Mouse (Mus musculus): ENCODE results near the gene Mpp2. TPM values are rescaled to one million over a fixed set of nuclear protein-coding genes. Genes with fewer than 3 reads are reported as not detected.

Mpp2 gene
- polyA plus RNA-seq, 1 experiment = 1.2 TPM

DNA sequence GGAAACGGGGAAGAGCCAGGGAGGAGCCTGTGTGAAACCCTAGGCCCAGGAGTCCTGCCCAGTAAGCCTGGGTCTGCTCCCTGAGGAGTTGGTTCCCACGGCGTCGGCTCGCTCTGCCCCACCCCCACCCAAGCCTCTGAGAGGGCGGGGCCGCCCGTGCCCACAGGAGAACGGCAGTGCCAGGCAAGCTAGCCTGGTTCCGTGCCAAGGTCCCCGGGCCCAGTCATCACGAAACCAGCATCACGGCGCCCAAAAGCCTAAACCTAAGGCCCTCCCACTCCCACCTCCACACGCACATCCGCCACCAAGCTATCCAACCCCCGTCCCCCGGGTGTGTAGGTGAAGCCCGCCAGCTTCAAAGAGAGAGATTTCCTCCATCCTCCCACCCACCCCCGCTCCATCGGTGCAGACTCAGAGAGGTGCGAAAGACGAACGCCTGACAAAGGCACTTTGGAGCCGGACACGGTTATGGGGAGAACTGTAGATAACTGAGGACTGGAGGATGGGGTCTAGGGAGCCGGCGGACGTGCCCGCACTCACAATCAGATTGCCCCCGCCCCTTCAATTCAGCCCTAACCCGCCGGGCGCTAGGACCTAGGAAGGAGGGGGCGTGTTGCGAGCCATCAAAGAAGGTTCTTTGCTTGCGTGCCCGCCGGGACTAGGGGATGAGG lies 1.1 kb downstream of the Mpp2 start:
- H3K4me3 ChIP-seq (ENCODE audit: control insufficient read depth, low read depth, low read length) = peak overlapping the region; percentile 68
- H3K4me1 ChIP-seq (ENCODE audit: control insufficient read depth, insufficient read depth, low read length) = peaks cover 28% of the 10 kb centered on the region
- TF ChIP-seq POLR2A (IDR thresholded peaks at IDR 0.05; ENCODE audit: control insufficient read depth, low read depth, low read length) (no peak), CTCF (IDR thresholded peaks at IDR 0.05; ENCODE audit: control insufficient read depth, insufficient read depth, insufficient replicate concordance, low read depth, low read length) (no peak)
- H3K27ac ChIP-seq (ENCODE audit: control insufficient read depth, insufficient read depth, low read depth, low read length) = no peak overlapping the region
- H3K36me3 ChIP-seq (ENCODE audit: control insufficient read depth, insufficient read depth, low read length) = no peaks in the 10 kb centered on the region
- peaks cover 9% of the 10 kb centered on the region for H3K27me3 ChIP-seq (ENCODE audit: control insufficient read depth, insufficient read depth, low read length)

DNA sequence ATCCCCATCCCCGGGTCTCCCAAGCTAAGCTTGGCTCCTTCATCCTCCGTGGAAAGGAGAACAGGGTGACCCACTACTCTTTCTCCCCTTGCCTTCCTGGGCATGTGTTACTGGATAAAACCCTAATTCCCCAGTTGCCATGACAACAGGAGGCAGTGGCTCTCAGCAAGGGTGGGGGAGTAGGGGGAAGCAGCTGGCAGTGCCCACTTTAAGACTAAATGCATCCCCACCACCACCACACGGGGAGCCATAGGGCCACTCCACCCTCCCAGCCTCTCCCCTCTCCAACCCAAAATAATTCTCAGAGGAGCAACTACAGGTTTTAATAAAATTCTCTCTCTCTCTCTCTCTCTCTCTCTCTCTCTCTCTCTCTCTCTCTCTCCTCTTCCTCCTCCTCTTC lies 2.0 kb downstream of the Mpp2 start:
- Histone ChIP-seq H3K4me1 (ENCODE audit: control insufficient read depth, insufficient read depth, low read length) (peaks cover 32% of the 10 kb centered on the region), H3K27me3 (ENCODE audit: control insufficient read depth, insufficient read depth, low read length) (peaks cover 9% of the 10 kb centered on the region), H3K27ac (ENCODE audit: control insufficient read depth, insufficient read depth, low read depth, low read length) (no peak overlapping the region), H3K36me3 (ENCODE audit: control insufficient read depth, insufficient read depth, low read length) (no peaks in the 10 kb centered on the region), H3K4me3 (ENCODE audit: control insufficient read depth, low read depth, low read length) (no peak overlapping the region)
- TF ChIP-seq POLR2A (IDR thresholded peaks at IDR 0.05; ENCODE audit: control insufficient read depth, low read depth, low read length) = no peak
- TF ChIP-seq CTCF (IDR thresholded peaks at IDR 0.05; ENCODE audit: control insufficient read depth, insufficient read depth, insufficient replicate concordance, low read depth, low read length) = no peak

DNA sequence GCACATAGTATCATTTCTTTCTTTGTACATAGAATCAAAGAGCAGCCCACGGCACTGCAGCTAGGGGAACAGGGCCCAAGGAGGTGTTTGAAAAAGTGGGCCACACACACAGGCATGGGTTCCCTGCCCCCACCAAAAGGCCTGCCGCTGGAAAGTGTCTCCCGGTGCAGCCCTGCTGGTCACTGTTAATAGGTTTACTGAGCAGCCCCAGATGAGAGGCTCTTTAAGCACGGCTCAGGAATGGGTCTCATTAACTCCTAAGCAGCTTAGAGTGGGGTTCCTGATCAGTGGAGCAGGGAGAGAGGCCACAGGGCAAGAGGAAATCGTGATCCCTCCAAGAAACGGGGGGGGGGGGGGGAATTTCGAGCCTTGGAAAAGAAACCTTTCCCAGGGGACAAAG lies 4.2 kb downstream of the Mpp2 start:
- Histone ChIP-seq H3K27ac (ENCODE audit: control insufficient read depth, insufficient read depth, low read depth, low read length) (no peak overlapping the region), H3K4me3 (ENCODE audit: control insufficient read depth, low read depth, low read length) (no peak overlapping the region), H3K36me3 (ENCODE audit: control insufficient read depth, insufficient read depth, low read length) (no peaks in the 10 kb centered on the region), H3K27me3 (ENCODE audit: control insufficient read depth, insufficient read depth, low read length) (peaks cover 8% of the 10 kb centered on the region), H3K4me1 (ENCODE audit: control insufficient read depth, insufficient read depth, low read length) (peaks cover 32% of the 10 kb centered on the region)
- no peak for TF ChIP-seq CTCF (IDR thresholded peaks at IDR 0.05; ENCODE audit: control insufficient read depth, insufficient read depth, insufficient replicate concordance, low read depth, low read length)
- no peak for TF ChIP-seq POLR2A (IDR thresholded peaks at IDR 0.05; ENCODE audit: control insufficient read depth, low read depth, low read length)

DNA sequence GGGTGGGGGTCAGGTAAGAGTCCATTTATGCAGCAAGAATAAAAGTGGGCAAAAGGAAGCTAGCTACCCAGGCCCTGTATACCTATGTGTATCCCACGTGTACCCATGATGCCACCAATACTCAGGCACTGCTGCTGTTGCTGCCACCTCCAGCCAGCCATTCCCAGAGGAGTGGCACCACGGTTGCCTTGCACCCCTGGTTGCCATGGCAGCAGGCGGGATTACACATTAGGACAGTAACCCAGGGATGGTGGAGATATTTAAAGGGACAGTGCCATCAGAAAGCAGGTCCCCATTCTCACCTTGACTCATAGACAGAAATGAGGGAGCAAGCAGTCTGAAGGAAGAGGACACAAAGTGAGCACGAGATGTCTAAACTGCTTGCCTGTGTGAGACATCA lies 5.1 kb downstream of the Mpp2 start:
- TF ChIP-seq POLR2A (IDR thresholded peaks at IDR 0.05; ENCODE audit: control insufficient read depth, low read depth, low read length) (no peak), CTCF (IDR thresholded peaks at IDR 0.05; ENCODE audit: control insufficient read depth, insufficient read depth, insufficient replicate concordance, low read depth, low read length) (no peak)
- Histone ChIP-seq H3K27ac (ENCODE audit: control insufficient read depth, insufficient read depth, low read depth, low read length) (no peak overlapping the region), H3K27me3 (ENCODE audit: control insufficient read depth, insufficient read depth, low read length) (peaks cover 2% of the 10 kb centered on the region; the same call in 1 of the 2 replicates), H3K4me3 (ENCODE audit: control insufficient read depth, low read depth, low read length) (no peak overlapping the region), H3K36me3 (ENCODE audit: control insufficient read depth, insufficient read depth, low read length) (no peaks in the 10 kb centered on the region), H3K4me1 (ENCODE audit: control insufficient read depth, insufficient read depth, low read length) (peaks cover 28% of the 10 kb centered on the region)

DNA sequence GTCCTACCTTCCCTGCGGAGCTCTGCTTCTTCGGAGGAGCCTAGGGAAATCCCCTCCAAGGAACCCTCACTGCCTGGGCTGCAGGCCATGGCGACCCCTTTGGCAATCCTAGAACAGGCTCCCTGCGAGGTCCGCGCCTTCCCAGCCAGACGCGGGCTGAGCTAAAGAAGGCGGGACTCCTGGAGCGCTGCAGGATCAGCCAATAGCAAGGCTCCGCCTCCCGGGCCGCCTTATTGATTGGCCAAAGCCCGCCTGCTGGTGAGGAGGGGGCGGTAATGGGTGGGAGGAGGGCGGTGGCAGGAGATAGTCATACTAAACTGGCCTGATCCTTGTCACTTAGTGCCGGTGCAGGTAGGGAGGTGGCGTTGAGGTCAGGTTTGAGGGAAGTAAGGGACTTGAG lies 6.0 kb downstream of the Mpp2 start:
- H3K4me1 ChIP-seq (ENCODE audit: control insufficient read depth, insufficient read depth, low read length) = peaks cover 22% of the 10 kb centered on the region
- H3K27ac ChIP-seq (ENCODE audit: control insufficient read depth, insufficient read depth, low read depth, low read length) = no peak overlapping the region
- no peak for TF ChIP-seq POLR2A (IDR thresholded peaks at IDR 0.05; ENCODE audit: control insufficient read depth, low read depth, low read length)
- no peak for TF ChIP-seq CTCF (IDR thresholded peaks at IDR 0.05; ENCODE audit: control insufficient read depth, insufficient read depth, insufficient replicate concordance, low read depth, low read length)
- H3K4me3 ChIP-seq (ENCODE audit: control insufficient read depth, low read depth, low read length) = peak overlapping the region; percentile 53
- no peaks in the 10 kb centered on the region for H3K27me3 ChIP-seq (ENCODE audit: control insufficient read depth, insufficient read depth, low read length)
- H3K36me3 ChIP-seq (ENCODE audit: control insufficient read depth, insufficient read depth, low read length) = no peaks in the 10 kb centered on the region

GRCm38 (mm10) chr11:102073722-102074121 lies 14.6 kb downstream of the Mpp2 start:
- TF ChIP-seq POLR2A (IDR thresholded peaks at IDR 0.05; ENCODE audit: control insufficient read depth, low read depth, low read length) (no peak), CTCF (IDR thresholded peaks at IDR 0.05; ENCODE audit: control insufficient read depth, insufficient read depth, insufficient replicate concordance, low read depth, low read length) (no peak)
- Histone ChIP-seq H3K27me3 (ENCODE audit: control insufficient read depth, insufficient read depth, low read length) (no peaks in the 10 kb centered on the region), H3K36me3 (ENCODE audit: control insufficient read depth, insufficient read depth, low read length) (no peaks in the 10 kb centered on the region), H3K27ac (ENCODE audit: control insufficient read depth, insufficient read depth, low read depth, low read length) (no peak overlapping the region), H3K4me1 (ENCODE audit: control insufficient read depth, insufficient read depth, low read length) (no peaks in the 10 kb centered on the region), H3K4me3 (ENCODE audit: control insufficient read depth, low read depth, low read length) (no peak overlapping the region)

DNA sequence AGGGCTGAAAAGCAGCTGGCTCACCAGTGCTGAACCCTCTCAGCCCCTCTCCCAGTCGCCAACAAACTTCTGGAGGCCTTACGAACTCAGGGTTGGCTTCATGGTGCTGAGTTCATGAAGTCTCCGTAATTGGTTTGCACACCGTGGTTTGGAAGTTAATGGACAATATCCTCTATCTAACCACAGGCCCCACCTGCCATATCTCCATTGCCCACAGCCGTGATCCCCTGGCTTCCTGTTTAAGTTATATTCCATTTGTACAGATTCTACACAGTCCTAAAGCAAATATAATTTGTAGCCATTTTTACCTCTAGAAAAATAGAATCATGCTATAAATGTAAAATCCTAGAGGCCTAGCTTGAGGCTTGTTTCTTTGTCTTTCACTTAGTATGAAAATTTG lies 15.6 kb downstream of the Mpp2 start:
- Histone ChIP-seq H3K27me3 (ENCODE audit: control insufficient read depth, insufficient read depth, low read length) (no peaks in the 10 kb centered on the region), H3K27ac (ENCODE audit: control insufficient read depth, insufficient read depth, low read depth, low read length) (no peak overlapping the region), H3K4me3 (ENCODE audit: control insufficient read depth, low read depth, low read length) (no peak overlapping the region), H3K36me3 (ENCODE audit: control insufficient read depth, insufficient read depth, low read length) (no peaks in the 10 kb centered on the region), H3K4me1 (ENCODE audit: control insufficient read depth, insufficient read depth, low read length) (no peaks in the 10 kb centered on the region)
- TF ChIP-seq CTCF (IDR thresholded peaks at IDR 0.05; ENCODE audit: control insufficient read depth, insufficient read depth, insufficient replicate concordance, low read depth, low read length) (no peak), POLR2A (IDR thresholded peaks at IDR 0.05; ENCODE audit: control insufficient read depth, low read depth, low read length) (no peak)

Measured in testis, adult 2 months (tissue).